Mouse (Mus musculus) cerebellum, postnatal 10 days (tissue): Measurements from ENCODE around the gene Olfr472.
"Not testable (repeated sequence)": the region's sequence is repeated elsewhere in the genome, so short reads cannot be mapped to it uniquely, and the experiment has no call there.

Experiments used
- DNase-seq, 2 experiments: peaks; one replicate each; pipeline ENCODE4 v3.0.0; 2021; ENCODE audit warnings: mixed read lengths in 2 of 2

Olfr472 gene

DNA sequence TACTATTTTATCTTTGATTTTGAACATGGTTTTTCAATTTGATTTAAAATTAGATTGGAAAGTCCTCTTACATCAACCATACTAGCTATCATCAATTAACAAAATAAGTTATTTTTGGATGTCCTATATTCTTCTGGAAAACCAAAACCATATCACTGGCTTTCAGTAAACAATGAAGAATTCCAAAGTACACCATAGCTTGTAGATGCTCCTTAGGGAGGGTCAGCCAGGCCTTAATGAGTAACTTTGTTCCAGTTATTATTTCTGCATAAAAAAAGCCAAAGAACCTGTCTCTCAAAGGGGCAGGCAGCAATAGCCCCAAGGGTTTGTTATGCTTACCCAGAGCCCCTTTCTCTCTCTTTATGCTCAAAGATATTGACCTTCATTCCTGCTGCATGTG lies at the start of gene Olfr472:
Olfr472 (plus strand) TSS at position 301 of the 400 bp plus-strand sequence.
- DNase-seq, result no peak

DNA sequence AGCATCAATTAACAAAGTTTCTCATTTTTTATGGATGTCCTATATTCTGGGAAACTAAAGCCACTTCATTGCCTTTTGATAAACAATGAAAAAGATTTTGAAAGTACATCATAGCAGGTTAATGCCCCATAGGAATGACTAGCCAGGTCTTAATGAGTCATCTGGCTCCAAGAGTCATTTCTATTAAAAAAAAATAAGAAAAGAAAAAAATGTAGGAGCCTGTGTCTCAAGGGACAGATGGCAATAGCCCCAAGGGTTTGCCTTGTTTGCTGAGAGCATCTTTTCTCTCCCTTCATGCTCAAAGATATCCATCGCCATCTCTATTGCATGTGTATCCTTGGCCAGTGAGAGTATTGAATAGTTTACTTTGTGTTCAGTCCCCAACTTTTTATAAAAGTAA lies 32.4 kb downstream of the Olfr472 start, which contains the start of gene Olfr473:
Olfr473 (plus strand) TSS at position 301 of the 400 bp plus-strand sequence.
- DNase-seq, result no peak

DNA sequence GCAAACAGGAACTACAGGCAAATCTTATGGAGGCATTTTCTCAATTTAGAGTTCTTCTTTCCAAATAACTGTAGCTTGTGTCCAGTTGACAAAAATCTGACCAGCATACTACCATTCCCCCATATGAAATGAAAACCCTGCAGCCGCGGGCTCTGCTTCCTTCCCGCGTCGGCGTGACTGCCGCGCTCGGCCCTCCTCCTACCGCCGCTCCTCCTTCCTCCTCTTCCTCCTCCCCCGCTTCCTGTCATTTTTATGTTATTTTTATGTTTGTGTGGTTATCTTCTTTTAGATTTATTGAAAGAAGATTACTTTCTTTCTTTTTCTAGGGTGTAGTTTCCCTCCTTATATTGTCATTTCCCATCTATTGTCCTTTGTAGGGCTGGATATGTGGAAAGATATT lies 54.8 kb downstream of the Olfr472 start:
- DNase-seq, result not testable (repeated sequence)

DNA sequence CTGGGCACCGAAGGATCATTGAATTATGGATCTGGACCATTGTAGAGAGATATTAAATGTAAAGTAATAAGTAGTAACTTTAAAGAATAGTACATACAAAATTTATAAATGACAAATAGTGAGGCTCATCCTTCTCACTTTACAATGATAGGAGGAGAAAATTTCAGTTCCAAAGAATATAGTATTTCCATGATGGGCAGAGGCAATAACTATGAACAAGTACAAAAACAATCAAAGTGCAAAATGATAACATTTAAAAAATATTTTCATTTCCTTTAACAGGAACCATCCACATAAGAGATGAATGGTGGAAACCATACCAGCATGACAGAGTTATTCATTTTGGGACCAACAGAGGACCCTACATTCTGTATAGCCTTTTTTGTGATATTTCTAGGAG lies 56.6 kb downstream of the Olfr472 start, which contains the start of gene Olfr474:
Olfr474 (plus strand) TSS at position 301 of the 400 bp plus-strand sequence.
- no peak for DNase-seq
